Mouse (Mus musculus) skeletal muscle tissue, adult 2 months (tissue): Measurements from ENCODE around the gene Atrnl1.

Experiments
- DNase-seq: peaks from one replicate; pipeline ENCODE4 v3.0.0-alpha.2; 2012; ENCODE audit warnings: low read depth, low spot score

The Atrnl1 gene

DNA sequence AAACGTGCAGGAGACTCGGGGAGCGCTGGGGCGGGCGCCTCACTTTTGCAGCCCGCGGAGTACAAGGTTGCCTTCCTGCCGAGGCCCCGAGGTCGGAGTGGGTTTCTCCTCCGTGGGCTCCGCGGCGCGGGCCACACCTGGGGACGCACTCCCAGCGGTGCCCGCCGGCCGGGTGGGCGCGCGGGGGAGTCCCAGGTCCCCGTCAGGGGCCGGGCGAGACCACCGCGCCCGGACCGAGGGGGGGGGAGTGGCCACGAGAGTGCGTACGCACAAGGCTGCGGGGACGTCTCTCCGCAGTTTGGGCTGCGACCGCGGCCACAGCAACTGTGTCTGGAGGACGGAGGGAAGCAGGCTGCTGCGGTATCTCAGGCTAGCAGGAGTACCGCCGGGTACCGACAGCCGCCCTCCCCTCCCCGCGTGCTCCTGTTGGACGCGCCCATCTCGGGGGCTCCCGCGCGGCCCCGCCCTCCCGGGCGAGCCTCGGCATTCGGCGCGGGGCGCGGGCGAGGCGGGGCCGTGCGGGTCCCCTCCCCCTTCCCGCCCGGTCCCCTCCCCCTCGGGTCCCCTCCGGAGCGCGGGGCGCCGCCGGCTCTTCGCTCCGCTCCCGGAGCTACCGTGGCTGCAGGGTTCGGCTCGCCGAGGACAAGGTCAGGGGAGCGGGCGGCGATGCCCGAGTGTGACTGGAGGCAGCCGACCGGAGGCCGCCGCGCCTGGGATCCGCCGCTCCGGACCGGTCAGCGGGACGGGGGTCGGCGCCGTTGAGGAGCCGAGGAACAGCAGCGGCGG is at the start of gene Atrnl1:
Gene Atrnl1, plus strand, starts transcription at position 559 of the 786 bp plus-strand sequence.
- DNase-seq, result peak; percentile 77

DNA sequence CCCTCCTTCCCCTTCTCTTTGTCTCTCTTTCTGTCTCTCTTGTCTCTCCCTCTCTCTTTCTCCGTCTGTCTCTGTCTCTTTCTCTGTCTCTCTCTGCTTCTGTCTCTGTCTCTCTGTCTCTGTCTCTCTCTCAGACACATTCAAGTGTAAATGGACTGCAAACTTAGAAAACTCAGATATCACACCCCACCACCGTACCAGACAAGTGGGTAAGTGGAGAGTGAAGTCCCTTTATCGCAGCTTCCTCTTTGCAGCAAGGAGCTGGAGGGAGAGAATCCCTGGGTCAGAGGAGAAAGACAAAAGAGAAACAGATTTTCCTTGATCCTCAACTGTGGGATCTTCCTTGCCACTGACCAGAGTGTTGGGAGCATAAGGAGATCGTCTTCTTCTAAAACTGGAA is 49.3 kb upstream of the Atrnl1 start:
- DNase-seq, result no peak

DNA sequence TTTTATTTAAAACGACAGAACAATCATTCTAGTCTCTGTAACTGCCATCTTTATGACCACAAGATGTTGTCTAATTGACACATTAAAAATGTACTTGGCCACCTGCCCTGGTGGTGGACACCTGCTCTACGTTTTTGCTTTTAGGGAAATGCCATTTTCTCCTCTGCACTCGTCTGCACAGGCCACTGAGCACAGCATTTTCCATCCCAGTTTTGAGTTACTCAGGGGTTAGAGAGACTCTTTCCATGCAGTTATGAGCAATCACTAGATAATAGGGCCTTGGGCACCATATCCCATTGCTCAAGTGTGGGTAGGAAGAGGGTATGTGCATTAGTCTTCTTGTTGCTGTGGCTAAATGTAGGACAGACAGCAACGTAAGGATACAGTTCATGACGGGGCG is 41.8 kb upstream of the Atrnl1 start:
- DNase-seq, result no peak

- no peak for DNase-seq
Measured at GRCm38 (mm10) chr19:57572360-57573237, 38.2 kb upstream of the Atrnl1 start.

- DNase-seq, result no peak
Measured at GRCm38 (mm10) chr19:57573470-57573869, 37.4 kb upstream of the Atrnl1 start.

DNA sequence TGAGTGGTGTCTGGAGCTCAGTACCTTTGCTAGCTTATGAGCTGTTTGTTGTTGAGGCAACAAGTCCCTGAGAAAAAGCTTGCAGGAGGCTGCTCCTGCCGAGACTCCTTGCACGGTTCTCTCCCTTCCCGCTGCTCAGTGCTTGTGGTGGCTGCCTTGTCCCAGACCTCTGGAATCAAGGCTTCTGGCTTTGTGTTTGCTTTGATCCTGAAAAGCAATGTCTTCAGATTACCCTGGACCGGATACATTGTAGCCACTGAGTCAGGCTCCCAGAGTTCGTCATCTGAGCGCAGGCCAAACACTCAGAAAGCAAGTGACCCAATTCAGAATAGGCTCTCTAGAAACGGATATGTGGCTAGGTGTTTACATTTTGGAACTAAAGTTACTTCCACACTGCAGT is 35.8 kb upstream of the Atrnl1 start:
- DNase-seq, result no peak

GRCm38 (mm10) chr19:57576836-57577235 is 34.0 kb upstream of the Atrnl1 start:
- DNase-seq, result no peak

GRCm38 (mm10) chr19:57577256-57577655 is 33.6 kb upstream of the Atrnl1 start:
- no peak for DNase-seq

DNA sequence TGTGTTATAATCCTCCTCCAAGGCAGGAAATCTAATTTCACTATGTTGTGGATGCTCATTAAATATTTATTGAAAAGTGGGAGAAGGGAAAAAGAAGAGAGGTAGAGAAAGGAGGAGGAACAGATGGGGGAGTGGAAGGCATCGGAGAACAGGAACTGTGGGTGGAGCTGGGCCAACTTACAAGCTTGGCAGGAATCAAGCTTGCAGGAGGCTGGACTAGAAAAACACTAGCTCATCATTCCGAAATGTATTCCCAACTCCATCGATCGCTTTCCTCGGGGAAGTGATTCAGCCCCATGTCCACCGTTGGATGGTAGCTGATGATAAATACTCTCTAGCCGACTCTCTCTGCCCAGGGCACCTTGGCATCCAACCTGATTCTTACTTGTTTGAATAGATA is 29.9 kb upstream of the Atrnl1 start:
- DNase-seq, result no peak

DNA sequence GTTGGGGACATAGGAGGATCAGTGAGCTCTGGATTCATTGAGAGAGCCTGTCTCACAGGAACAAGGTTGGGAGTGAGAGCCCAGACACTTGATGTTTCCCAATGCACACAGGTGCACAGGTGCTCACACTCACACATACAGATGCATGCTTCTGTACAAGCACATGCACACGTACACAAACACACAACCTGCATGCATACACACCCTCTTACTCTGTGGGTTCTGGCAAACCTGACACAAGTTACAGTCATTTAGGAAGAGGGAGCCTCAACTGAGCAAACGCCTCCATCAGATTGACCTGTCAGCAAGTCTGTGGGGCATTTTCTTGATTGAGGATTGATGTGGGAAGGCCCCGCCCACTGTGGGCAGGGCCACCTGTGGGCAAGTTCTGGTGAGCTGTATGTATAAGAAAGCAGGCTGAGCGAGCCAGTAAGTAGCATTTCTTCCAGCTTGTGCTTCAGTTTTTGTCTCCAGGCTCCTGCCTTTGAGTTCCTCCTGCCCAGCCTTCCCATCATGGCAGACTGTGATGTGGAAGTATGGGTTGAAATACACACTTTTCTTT is 25.5 kb upstream of the Atrnl1 start:
- DNase-seq, result no peak

DNA sequence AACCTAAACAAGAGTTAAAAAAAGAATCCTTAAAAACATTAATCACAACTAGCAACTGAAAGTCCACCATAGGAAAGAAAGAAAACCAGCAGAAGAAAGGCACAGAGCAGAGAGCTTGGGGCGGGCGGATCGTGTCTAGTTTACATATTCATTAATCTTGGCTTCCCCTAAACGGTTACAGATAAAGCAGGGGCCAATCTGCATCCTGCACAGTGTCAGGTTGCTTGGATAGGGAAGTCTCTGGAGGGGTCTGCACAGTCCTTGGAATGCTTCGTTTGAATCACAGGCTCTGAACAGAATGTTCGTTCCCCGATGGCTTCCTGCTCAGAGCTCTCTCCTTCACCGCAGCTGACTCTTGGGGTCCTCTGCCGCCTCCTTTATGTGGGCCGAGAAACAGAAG is 24.7 kb upstream of the Atrnl1 start:
- DNase-seq, result no peak

- no peak for DNase-seq
Measured at GRCm38 (mm10) chr19:57589516-57589915, 21.3 kb upstream of the Atrnl1 start.

DNA sequence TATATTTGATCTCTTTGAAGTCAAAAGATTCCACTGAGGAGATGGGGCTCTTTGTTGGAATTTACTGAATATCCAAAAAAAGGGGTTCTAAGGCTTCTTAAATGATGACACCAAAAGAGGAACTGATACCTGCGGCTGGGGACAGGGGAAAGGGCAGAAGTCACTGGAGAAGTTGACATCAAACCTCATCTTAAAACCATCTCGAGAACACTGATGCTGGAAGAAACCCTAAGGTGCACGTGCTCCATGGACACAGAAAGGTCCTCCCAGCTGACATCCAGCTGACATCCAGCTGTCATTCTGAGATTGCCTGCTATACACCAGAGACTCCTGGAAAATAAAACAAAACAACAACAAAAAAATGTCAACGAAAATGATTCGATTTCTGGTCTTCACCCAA is 19.9 kb upstream of the Atrnl1 start:
- DNase-seq, result no peak

DNA sequence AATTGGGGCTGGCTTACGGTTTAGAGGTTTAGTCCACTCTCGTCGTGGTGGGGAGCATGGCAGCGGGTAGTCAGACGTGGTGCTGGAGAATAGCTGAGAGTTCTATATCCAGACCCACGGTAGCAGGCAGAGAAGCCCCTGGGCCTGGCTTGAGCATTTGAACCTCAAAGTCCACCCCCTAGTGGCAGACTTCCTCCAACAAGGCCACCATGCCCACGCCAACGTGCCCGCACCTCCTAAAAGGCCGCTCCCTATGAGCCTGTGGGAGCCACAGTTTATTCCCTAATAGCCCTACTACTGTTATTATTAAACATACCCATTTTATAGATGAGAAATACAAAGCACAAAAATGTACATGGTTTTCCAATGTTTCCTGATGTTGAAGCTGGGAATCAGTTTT is 19.2 kb upstream of the Atrnl1 start:
- no peak for DNase-seq

DNA sequence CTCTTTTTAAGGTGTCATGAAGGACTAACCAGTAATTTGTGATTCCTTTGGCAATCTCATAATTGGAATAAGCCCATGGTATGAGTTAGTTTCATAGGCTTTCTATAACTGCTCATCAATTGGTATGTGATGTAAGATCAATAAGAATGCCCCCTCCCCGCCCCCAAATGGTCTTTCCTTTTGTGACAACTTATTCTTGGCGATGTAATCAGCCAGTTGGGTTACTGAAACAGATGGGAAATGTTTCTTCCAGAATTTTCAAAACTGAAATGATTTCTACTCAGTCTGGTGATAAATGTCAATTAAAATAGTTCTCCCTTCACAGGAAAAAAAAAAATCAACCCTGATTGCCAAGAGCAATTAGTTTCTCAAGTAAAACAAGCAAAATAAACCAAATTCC is 18.5 kb upstream of the Atrnl1 start:
- DNase-seq, result no peak

DNA sequence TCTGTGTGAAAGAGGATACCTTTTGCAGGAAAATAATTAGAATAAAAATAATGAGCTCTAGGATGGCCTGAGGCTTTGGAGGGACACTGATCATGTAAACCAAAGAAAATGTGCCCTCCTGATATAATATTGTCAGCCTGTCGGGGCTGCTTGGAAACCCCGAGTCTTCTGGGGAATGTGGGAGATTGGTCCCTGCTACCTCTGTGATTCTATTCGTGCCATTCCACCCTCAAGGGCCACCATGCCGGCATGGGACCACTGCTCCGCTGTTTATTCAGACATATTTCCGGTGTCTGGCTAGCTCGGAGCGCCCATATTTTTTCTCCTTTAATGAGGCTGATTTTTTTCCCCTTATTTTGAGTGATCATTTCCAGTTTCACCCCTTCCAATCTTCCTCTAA is 11.7 kb upstream of the Atrnl1 start:
- DNase-seq, result no peak

DNA sequence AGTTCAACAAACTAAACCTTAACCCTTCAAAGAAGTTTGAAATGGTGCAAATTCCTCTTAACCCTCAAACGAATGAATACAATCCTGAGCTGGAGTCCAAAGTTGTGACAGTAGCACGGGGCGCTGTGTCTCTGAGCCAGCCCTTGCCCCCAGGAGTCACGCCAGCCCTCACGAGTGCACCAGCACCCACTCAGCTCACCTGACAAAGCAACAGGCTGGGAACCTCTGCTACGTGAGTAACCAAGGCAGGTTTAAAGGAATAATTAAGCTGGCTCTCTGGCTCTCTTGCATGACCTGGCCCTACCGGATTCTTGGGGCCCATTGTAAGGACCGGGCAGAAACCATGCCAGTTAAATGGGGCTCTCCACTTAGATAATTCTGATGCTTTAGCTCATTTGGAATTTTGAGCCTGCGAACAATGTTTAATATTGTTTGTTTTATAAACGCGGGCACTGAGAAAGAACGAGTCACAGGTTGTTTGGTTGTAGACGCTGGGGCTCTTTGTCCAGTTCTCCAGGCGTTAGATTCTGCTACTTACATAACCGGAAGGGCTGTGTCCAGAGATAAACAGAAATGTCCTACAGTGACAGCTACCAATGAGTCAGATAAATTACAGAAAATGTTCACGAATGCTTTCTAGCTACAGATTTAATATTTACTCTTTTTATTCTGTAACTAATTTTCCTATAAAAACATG is 10.5 kb upstream of the Atrnl1 start:
- no peak for DNase-seq

GRCm38 (mm10) chr19:57600930-57601328 is 9.9 kb upstream of the Atrnl1 start:
- DNase-seq, result no peak

DNA sequence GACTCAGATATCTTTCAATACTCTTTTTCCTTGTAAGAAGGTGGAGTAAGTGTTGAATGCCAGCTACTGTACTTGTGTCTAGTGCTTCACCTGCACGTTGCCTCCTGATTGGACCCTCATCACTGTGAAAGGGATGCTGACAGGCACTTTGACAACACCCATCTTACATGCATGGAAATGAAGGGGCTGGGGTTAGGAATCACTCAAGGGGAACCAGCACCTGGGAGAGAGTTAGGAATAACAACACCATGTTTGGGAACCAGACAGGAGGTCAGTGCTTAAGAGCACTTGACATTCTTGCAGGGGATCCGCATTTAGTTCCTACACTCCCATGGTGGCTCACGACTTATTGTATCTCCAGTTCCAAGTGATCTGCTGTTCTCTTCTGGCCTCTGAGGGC is 7.2 kb upstream of the Atrnl1 start:
- no peak for DNase-seq

DNA sequence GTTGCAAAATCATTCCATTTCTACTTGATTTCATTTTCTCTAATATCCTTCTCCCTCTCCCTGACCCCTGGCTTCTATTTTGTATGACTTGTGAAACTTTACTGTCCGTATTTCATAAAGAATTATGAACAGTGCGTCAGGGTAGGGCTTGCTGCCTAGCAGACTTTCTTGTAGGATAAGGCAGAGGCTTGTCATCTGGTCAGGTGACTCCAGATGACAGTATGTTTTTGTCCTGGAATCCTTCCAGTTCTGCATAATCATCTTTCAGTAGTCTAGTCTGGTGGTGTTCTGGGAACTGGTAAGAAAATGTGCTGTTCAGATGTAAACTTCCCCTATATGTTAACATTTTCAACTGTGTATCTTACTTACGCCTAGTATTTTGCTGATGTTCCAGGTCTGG is 4.9 kb upstream of the Atrnl1 start:
- DNase-seq, result no peak

DNA sequence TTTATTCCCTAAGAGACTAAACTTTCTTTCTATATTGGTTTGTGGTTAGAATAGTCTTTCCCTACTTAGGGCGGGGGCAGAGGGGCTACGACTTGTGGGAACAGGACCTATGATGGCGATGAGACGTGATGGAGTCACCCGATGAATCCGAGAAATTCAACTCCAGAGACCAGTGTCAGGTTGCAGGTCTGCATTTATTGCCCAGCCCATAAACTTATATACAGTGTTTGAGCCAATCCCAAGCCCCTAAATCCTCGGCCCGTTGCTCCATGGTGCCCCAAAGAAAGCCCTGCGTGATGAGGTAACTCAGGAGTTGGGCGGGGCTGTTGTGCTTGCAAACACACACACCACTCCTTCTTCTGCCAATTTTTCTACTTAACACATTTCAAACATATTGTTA is 4.5 kb upstream of the Atrnl1 start:
- no peak for DNase-seq
